Mouse (Mus musculus): ENCODE data around the gene Hpf1. TPM values are rescaled to one million over a fixed set of nuclear protein-coding genes. Genes with fewer than 3 reads are reported as not detected.

The Hpf1 gene
- polyA plus RNA-seq (2017; shearing (Covaris generic)) = 10 to 100 TPM; 51.7 to 89.8 (median 56.8) TPM

GRCm38 (mm10) chr8:60889843-60890519, at the start of gene Hpf1:
Hpf1 (plus strand) TSS chr8:60890418.
- peak; percentile 99 for ATAC-seq

GRCm38 (mm10) chr8:60842388-60842787, 47.8 kb upstream of the Hpf1 start:
- ATAC-seq = no peak

GRCm38 (mm10) chr8:60857559-60857958, 32.7 kb upstream of the Hpf1 start:
- ATAC-seq = no peak

- ATAC-seq = no peak
Observed at GRCm38 (mm10) chr8:60858091-60858490, 32.1 kb upstream of the Hpf1 start.

GRCm38 (mm10) chr8:60858911-60859476, 31.2 kb upstream of the Hpf1 start:
- ATAC-seq = no peak

- no peak for ATAC-seq
Observed at GRCm38 (mm10) chr8:60859605-60860004, 30.6 kb upstream of the Hpf1 start.

- ATAC-seq = no peak
Observed at GRCm38 (mm10) chr8:60860749-60861148, 29.5 kb upstream of the Hpf1 start.

- no peak for ATAC-seq
Observed at GRCm38 (mm10) chr8:60861783-60862182, 28.4 kb upstream of the Hpf1 start.

- no peak for ATAC-seq
Observed at GRCm38 (mm10) chr8:60864875-60865274, 25.3 kb upstream of the Hpf1 start.

- no peak for ATAC-seq
Observed at GRCm38 (mm10) chr8:60865504-60866114, 24.6 kb upstream of the Hpf1 start.

- ATAC-seq = no peak
Observed at GRCm38 (mm10) chr8:60867468-60868115, 22.6 kb upstream of the Hpf1 start.

GRCm38 (mm10) chr8:60868236-60868965, 21.8 kb upstream of the Hpf1 start:
- no peak for ATAC-seq

- no peak for ATAC-seq
Observed at GRCm38 (mm10) chr8:60869761-60870160, 20.5 kb upstream of the Hpf1 start.

- no peak for ATAC-seq
Observed at GRCm38 (mm10) chr8:60870231-60871193, 19.7 kb upstream of the Hpf1 start.

GRCm38 (mm10) chr8:60878617-60879016, 11.6 kb upstream of the Hpf1 start:
- no peak for ATAC-seq

- no peak for ATAC-seq
Observed at GRCm38 (mm10) chr8:60883419-60884137, 6.6 kb upstream of the Hpf1 start.

GRCm38 (mm10) chr8:60886736-60887135, 3.5 kb upstream of the Hpf1 start:
- no peak for ATAC-seq

- ATAC-seq = no peak
Observed at GRCm38 (mm10) chr8:60889131-60889842, 931 bp upstream of the Hpf1 start.

GRCm38 (mm10) chr8:60890520-60890874, 279 bp downstream of the Hpf1 start:
- ATAC-seq = no peak

- no peak for ATAC-seq
Observed at GRCm38 (mm10) chr8:60891757-60892156, 1.5 kb downstream of the Hpf1 start.

All from inflammation-experienced regulatory T-cells, adult 6 months (primary cell).